Mouse (Mus musculus) liver, adult 2 months (tissue): ENCODE data around the gene Hip1. TPM values are rescaled to one million over a fixed set of nuclear protein-coding genes. Genes with fewer than 3 reads are reported as not detected.

ENCODE experiments used
- DNase-seq: peaks from one replicate; pipeline ENCODE4 v3.0.0-alpha.2; 2011; ENCODE audit warnings: low read depth, low spot score; ENCODE audit errors: extremely low read depth
- H3K27ac ChIP-seq: fragments of 200-500 bp; replicated peaks from 2 replicates; pipeline ENCODE4 v1.5.1; 2012; ENCODE audit warnings: low read depth, mild to moderate bottlenecking, control low read depth, inconsistent platforms, low read length; ENCODE audit not compliant: insufficient read depth
- H3K27me3 ChIP-seq: fragments of 200-500 bp; 2 replicates; pipeline ENCODE4 v1.6.1; 2012; ENCODE audit warnings: mild to moderate bottlenecking, moderate library complexity, low read length, inconsistent platforms; ENCODE audit not compliant: control insufficient read depth, insufficient read depth
- H3K36me3 ChIP-seq: fragments of 200-500 bp; 2 replicates; pipeline ENCODE4 v1.6.1; 2012; ENCODE audit warnings: low read length, inconsistent platforms; ENCODE audit not compliant: control insufficient read depth, insufficient read depth
- H3K4me1 ChIP-seq: fragments of 200-500 bp; 2 replicates; pipeline ENCODE4 v1.6.1; 2011; ENCODE audit warnings: low read length; ENCODE audit not compliant: control insufficient read depth, insufficient read depth
- H3K4me3 ChIP-seq: fragments of 200-500 bp; 2 replicates; pipeline ENCODE4 v1.5.1; 2011; ENCODE audit warnings: low read depth, mild to moderate bottlenecking, control low read depth, low read length, moderate library complexity; ENCODE audit not compliant: insufficient read depth
- H3K79me2 ChIP-seq: fragments of 200-500 bp; 2 replicates; pipeline ENCODE4 v1.6.1; 2012; ENCODE audit warnings: inconsistent platforms, mild to moderate bottlenecking, low read length, moderate library complexity; ENCODE audit not compliant: control insufficient read depth, insufficient read depth
- H3K9ac ChIP-seq: fragments of 200-500 bp; 2 replicates; pipeline ENCODE4 v1.6.1; 2012; ENCODE audit warnings: low read depth, mild to moderate bottlenecking, control low read depth, inconsistent platforms, low read length
- CTCF ChIP-seq: fragments of 200-500 bp; IDR thresholded peaks from 2 replicates; pipeline ENCODE4 v1.5.1; 2011; ENCODE audit warnings: low read depth, low read length, control low read depth
- POLR2A ChIP-seq: fragments of 200-500 bp; IDR thresholded peaks from 2 replicates; pipeline ENCODE4 v1.6.1; 2011; ENCODE audit warnings: low read length, control low read depth; ENCODE audit not compliant: insufficient read depth; ENCODE audit errors: extremely low read depth
- WGBS: fragments of 180-500 bp; shearing (Covaris S2); methylation state at CpG from one replicate; pipeline ENCODE4 v1.1.7; 2018; 5-methylcytosine and 5-hydroxymethylcytosine counted together
- polyA plus RNA-seq: library from polyadenylated mRNA; depleted of rRNA; stranded (reverse); fragments of >200 nt; gene quantifications from 2 replicates; pipeline ENCODE4 v1.2.3, GENCODE M21; 2012; rRNA removed
- total RNA-seq: library from RNA; depleted of rRNA; stranded (reverse); fragments of >200 nt; gene quantifications from 2 replicates; pipeline ENCODE4 v1.2.3, GENCODE M21; 2014; rRNA removed

The Hip1 gene
- total and polyA plus RNA-seq, 2 experiments, result 3.1 to 3.2 TPM

GRCm38 (mm10) chr5:135368312-135368711 lies 176.6 kb downstream of the Hip1 start:
- H3K4me3 ChIP-seq, result no peak overlapping the region
- DNase-seq, result peak; percentile 43
- peaks cover 8% of the 10 kb centered on the region; the same call in 1 of the 2 replicates for H3K79me2 ChIP-seq
- peaks cover 4% of the 10 kb centered on the region for H3K4me1 ChIP-seq
- no peaks in the 10 kb centered on the region for H3K36me3 ChIP-seq
- WGBS, result 75% methylated on average over 6 of the region's 6 CpGs
- no peaks in the 10 kb centered on the region for H3K27me3 ChIP-seq
- no peak overlapping the region for H3K27ac ChIP-seq
- no peak for TF ChIP-seq POLR2A
- no peak for TF ChIP-seq CTCF
- no peak overlapping the region for H3K9ac ChIP-seq

DNA sequence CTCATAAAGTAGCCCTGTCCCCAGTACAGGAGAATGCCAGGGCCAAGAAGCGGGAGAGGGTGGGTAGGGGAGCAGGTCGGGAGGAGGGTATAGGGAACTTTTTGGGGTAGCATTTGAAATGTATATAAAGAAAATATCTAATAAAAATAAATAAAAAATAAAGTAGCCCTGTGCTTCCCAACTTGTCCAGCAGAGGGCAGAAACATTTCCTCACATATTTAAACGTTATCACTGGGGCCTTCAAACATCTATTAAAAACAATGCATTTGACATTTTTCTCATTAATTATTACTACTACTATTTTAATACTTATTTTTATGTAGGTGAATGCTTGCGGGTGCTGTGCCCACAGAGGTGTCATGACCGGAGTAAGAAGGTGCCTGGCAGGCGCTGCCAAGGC lies 177.1 kb downstream of the Hip1 start:
- DNase-seq, result no peak
- peaks cover 8% of the 10 kb centered on the region; the same call in 1 of the 2 replicates for H3K79me2 ChIP-seq
- no peaks in the 10 kb centered on the region for H3K36me3 ChIP-seq
- no peaks in the 10 kb centered on the region for H3K27me3 ChIP-seq
- 54% methylated on average over 6 of the region's 6 CpGs for WGBS
- TF ChIP-seq POLR2A (no peak), CTCF (no peak)
- H3K4me3 ChIP-seq, result no peak overlapping the region
- H3K4me1 ChIP-seq, result peaks cover 4% of the 10 kb centered on the region
- H3K9ac ChIP-seq, result no peak overlapping the region
- no peak overlapping the region for H3K27ac ChIP-seq

DNA sequence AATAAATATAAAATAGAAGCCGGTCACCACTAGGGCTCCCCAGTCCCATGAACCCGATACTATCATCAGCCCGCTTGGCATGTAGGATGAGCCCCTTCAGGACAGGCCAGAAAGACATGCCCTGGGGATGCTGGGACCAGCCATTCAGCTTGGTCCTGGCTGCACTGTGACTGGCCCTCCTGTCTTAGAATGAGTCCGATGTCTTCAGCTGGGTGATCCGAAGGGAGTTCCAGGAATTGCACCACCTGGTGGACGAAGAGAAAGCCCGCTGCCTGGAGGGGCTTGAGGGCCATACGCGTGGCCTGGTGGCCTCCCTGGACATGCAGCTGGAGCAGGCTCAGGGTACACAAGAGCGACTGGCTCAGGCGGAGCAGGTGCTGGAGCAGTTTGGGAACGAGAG lies 181.4 kb downstream of the Hip1 start:
- Histone ChIP-seq H3K9ac (no peak overlapping the region), H3K27me3 (no peaks in the 10 kb centered on the region), H3K4me1 (peaks cover 5% of the 10 kb centered on the region), H3K79me2 (no peaks in the 10 kb centered on the region), H3K4me3 (no peak overlapping the region), H3K36me3 (no peaks in the 10 kb centered on the region), H3K27ac (no peak overlapping the region)
- 26% methylated on average over 12 of the region's 12 CpGs for WGBS
- no peak for TF ChIP-seq POLR2A
- TF ChIP-seq CTCF, result peak; percentile 73
- DNase-seq, result peak; percentile 35

GRCm38 (mm10) chr5:135362572-135362971 lies 182.3 kb downstream of the Hip1 start:
- 87% methylated on average over 3 of the region's 3 CpGs for WGBS
- no peak overlapping the region for H3K9ac ChIP-seq
- H3K4me3 ChIP-seq, result no peak overlapping the region
- DNase-seq, result no peak
- peaks cover 5% of the 10 kb centered on the region for H3K4me1 ChIP-seq
- no peaks in the 10 kb centered on the region for H3K36me3 ChIP-seq
- no peaks in the 10 kb centered on the region for H3K79me2 ChIP-seq
- TF ChIP-seq POLR2A (no peak), CTCF (no peak)
- no peaks in the 10 kb centered on the region for H3K27me3 ChIP-seq
- H3K27ac ChIP-seq, result no peak overlapping the region

GRCm38 (mm10) chr5:135359772-135360171 lies 185.1 kb downstream of the Hip1 start:
- peak; percentile 98 for DNase-seq
- 46% methylated on average over 2 of the region's 2 CpGs for WGBS
- no peak overlapping the region for H3K4me3 ChIP-seq
- H3K4me1 ChIP-seq, result peaks cover 5% of the 10 kb centered on the region
- no peaks in the 10 kb centered on the region for H3K79me2 ChIP-seq
- H3K27me3 ChIP-seq, result no peaks in the 10 kb centered on the region
- no peak overlapping the region for H3K27ac ChIP-seq
- no peak overlapping the region for H3K9ac ChIP-seq
- TF ChIP-seq POLR2A (no peak), CTCF (no peak)
- H3K36me3 ChIP-seq, result no peaks in the 10 kb centered on the region

DNA sequence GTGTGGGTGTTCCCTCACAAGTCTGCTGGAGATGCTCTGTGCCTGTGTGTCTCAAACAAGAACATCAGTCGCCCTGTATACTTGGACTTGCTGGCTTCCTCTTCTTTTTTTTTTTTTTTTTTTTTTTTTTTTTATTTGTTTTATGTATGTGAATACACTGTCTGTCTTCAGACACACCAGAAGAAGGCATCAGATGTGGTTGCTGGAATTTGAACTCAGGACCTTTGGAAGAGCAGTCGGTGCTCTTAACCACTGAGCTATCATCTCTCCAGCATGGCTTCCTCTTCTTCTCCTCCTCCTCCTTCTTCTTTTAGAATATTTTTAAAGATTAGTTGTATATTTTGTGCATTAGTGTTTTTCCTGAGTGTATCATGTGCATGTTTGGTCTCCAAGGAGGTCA lies 187.4 kb downstream of the Hip1 start:
- Histone ChIP-seq H3K27ac (no peak overlapping the region), H3K4me1 (peaks cover 5% of the 10 kb centered on the region), H3K4me3 (no peak overlapping the region), H3K36me3 (no peaks in the 10 kb centered on the region), H3K9ac (no peak overlapping the region), H3K27me3 (no peaks in the 10 kb centered on the region), H3K79me2 (no peaks in the 10 kb centered on the region)
- TF ChIP-seq POLR2A, result no peak
- WGBS, result 90% methylated on average over 2 of the region's 2 CpGs
- no peak for DNase-seq

Other genes with a start within 250 kb of the Hip1 start
- gene Fkbp6, start 195.1 kb downstream of the Hip1 start, total RNA-seq, result not detected in 2 replicates
- not detected in 2 replicates for gene Fkbp6, start 195.1 kb downstream of the Hip1 start, polyA plus RNA-seq
- gene Trim50, start 191.8 kb downstream of the Hip1 start, total RNA-seq, result not detected in 2 replicates
- not detected in 2 replicates for gene Trim50, start 191.8 kb downstream of the Hip1 start, polyA plus RNA-seq
- gene Nsun5, start 175.2 kb downstream of the Hip1 start, total RNA-seq, result 7.7 and 10.7 TPM in 2 replicates
- gene Nsun5, start 175.2 kb downstream of the Hip1 start, polyA plus RNA-seq, result 16.4 and 23.7 TPM in 2 replicates
- gene Pom121, start 150.6 kb downstream of the Hip1 start, total RNA-seq, result 0.92 and 2.0 TPM in 2 replicates
- gene Pom121, start 150.6 kb downstream of the Hip1 start, polyA plus RNA-seq, result 5.7 and 6.0 TPM in 2 replicates
- gene Ccl26, start 18.4 kb upstream of the Hip1 start, total RNA-seq, result not detected in 2 replicates
- gene Ccl26, start 18.4 kb upstream of the Hip1 start, polyA plus RNA-seq, result not detected in 2 replicates
- 3.7 and 8.2 TPM in 2 replicates for gene Ccl24, start 27.9 kb upstream of the Hip1 start, total RNA-seq
- 1.8 and 5.3 TPM in 2 replicates for gene Ccl24, start 27.9 kb upstream of the Hip1 start, polyA plus RNA-seq
- 8.5 and 9.7 TPM in 2 replicates for gene Rhbdd2, start 87.5 kb upstream of the Hip1 start, total RNA-seq
- 17.0 and 20.9 TPM in 2 replicates for gene Rhbdd2, start 87.5 kb upstream of the Hip1 start, polyA plus RNA-seq
- 284 and 345 TPM in 2 replicates for gene Por, start 124.9 kb upstream of the Hip1 start, total RNA-seq
- gene Por, start 124.9 kb upstream of the Hip1 start, polyA plus RNA-seq, result 211 and 254 TPM in 2 replicates
- 55.2 and 58.1 TPM in 2 replicates for gene Tmem120a, start 199.3 kb upstream of the Hip1 start, total RNA-seq
- gene Tmem120a, start 199.3 kb upstream of the Hip1 start, polyA plus RNA-seq, result 52.9 and 76.6 TPM in 2 replicates
- gene Styxl1, start 233.3 kb upstream of the Hip1 start, total RNA-seq, result 0.13 and 0.18 TPM in 2 replicates
- 0.22 and 0.23 TPM in 2 replicates for gene Styxl1, start 233.3 kb upstream of the Hip1 start, polyA plus RNA-seq
- 108 and 176 TPM in 2 replicates for gene Mdh2, start 233.4 kb upstream of the Hip1 start, total RNA-seq
- gene Mdh2, start 233.4 kb upstream of the Hip1 start, polyA plus RNA-seq, result 361 and 418 TPM in 2 replicates